Mouse (Mus musculus) erythroblast, embryonic 14.5 days (primary cell): ENCODE data around the gene Cct8.

Source experiments
- GATA1 ChIP-seq: IDR thresholded peaks from 2 replicates; pipeline ENCODE4 v1.6.1; 2012; ENCODE audit warnings: low read length, inconsistent platforms, mixed read lengths
- TAL1 ChIP-seq: IDR thresholded peaks from 3 replicates; pipeline ENCODE4 v1.6.1; 2012; ENCODE audit warnings: low read length, inconsistent platforms, mixed read lengths

GRCm38 (mm10) chr16:87484367-87484766, 11.3 kb downstream of the Cct8 start:
- TF ChIP-seq TAL1 (no peak), GATA1 (no peak)
